Mouse (Mus musculus) cerebellum, adult 9-11 months (tissue): ENCODE measurements around the gene Nrxn2.

Experiments used
- DNase-seq: peaks from one replicate; pipeline ENCODE4 v3.0.0; 2022

The Nrxn2 gene

DNA sequence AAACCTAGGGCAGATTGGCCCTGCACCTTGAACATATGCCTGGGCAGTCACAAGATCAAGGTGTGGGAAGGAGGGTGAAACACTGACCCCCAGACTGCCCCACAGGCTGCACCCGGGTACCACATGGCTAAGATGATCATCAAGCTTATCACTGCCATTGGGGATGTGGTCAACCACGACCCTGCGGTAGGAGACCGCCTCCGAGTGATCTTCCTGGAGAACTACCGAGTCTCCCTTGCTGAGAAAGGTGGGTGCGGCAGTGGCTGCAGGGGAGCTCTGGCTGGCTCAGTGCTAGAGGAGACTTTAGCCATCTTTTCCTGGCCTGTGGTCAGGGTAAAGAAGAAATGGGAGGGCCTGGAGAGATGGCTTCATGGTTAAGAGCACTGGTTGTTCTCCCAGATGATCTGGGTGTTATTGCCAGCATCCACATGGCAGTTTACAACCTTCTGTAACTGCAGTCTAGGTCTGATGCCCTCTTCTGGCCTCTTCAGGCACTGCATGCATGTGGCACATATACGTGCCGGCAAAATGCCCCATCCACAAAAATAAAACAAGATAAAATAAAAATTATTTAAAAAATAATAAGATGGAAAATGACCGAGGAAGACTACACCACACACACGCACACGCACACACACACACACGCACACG, 25.7 kb upstream of the Nrxn2 start:
- DNase-seq = no peak

DNA sequence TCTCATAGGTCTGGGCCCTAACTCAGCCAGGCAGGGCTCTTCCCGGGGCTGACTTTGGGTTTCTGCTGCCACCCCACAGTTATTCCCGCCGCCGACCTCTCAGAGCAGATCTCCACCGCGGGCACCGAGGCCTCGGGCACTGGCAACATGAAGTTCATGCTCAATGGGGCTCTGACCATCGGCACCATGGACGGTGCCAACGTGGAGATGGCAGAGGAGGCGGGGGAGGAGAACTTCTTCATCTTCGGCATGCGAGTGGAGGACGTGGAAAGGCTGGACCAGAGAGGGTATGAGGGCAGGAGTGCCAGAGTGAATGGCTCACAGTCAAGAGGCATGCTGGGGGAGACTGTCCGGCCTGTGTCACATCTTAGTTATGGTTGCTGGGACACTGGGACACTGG, 24.9 kb upstream of the Nrxn2 start:
- no peak for DNase-seq

- no peak for DNase-seq
Observed at GRCm38 (mm10) chr19:6396237-6396636, 22.3 kb upstream of the Nrxn2 start.

GRCm38 (mm10) chr19:6397582-6398249, 20.8 kb upstream of the Nrxn2 start:
- no peak for DNase-seq

- DNase-seq = peak; percentile 80
Observed at GRCm38 (mm10) chr19:6398447-6399284, 19.9 kb upstream of the Nrxn2 start.

GRCm38 (mm10) chr19:6399285-6400095, 19.0 kb upstream of the Nrxn2 start, which contains the start of gene Rasgrp2:
Gene Rasgrp2, plus strand, starts transcription at chr19:6399340.
- DNase-seq = peak; percentile 69

DNA sequence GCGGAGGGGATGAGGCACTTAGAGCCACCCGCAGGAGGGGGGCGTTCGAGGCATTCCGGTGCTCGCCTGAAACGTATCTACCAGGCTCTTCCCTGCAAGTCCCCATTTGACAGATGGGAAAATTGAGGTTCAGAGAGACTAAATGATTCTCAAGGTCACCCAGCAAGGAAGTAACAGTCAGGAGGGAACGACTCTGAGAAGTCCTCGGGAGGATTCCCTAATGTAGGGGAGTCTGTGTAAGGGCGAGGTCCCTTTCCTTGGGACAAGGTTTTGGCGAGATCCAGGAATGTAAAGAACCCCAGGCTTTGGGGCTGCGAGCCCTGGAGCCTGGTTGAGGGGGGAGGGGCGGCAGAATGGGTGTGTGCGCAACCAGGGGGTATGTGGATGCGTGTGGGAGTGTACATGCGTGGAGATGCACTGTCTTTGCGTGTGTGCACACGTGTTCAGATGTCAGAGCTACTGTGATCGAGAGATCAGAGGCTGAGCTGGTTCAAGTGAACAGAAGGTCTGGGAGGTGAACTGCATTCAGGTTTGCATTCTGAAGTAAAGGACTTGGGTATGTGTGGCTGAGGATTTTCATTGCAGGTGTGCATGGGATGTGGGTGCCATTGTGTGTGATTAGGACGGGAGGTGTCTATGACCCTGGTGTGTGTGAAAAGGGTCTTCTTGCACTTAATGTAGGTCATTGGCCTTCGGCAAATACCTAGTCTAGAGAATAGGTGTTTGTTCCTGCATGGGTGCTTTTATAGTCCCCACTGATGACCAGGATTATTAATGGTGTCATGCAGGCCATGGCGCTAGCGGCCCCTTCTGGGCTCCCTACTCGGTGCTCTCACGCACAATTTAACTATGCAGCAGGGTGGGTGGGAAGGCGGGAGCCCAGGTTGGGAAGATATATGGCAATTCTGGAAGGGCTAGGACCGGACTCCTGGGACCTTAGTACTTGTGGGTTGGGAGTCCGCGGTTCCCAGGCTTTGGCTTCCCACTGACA, 18.1 kb upstream of the Nrxn2 start:
- no peak for DNase-seq

DNA sequence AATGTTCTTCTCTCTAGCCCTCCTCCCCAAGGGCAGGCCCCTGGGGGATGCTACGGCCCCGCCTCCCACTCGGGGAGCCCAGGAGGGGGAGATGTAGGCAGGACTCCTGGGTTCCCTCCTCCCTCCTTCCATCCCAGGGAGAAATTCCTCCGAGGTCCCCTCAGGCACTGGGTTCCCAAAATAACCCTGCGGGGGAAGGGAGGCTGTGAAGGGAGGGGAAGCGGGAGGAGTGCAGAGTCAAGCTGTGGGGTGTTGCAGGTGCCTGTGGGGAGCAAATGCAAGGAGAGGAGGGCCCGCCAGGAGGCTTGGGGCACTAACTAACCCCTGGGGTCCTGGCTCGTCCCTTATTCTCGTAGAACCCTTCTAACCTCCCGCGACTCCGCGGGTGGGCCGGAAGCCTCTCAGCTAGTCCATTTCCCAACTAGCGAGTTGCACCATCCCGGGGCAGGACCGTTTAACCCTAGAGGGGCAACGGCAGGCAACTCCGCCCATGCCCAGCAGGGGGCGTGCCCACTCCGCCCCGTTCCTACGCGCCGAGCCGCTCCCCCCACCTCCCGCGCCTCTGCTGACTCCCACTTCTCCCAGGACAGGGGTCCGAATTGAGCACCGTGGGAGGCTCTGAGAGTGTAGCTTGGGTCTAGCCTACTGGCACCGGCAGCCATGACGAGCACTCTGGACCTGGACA, 17.3 kb upstream of the Nrxn2 start:
- DNase-seq = peak; percentile 75

GRCm38 (mm10) chr19:6401951-6402350, 16.6 kb upstream of the Nrxn2 start:
- no peak for DNase-seq

GRCm38 (mm10) chr19:6403869-6404268, 14.7 kb upstream of the Nrxn2 start:
- DNase-seq = peak; percentile 14

- DNase-seq = no peak
Observed at GRCm38 (mm10) chr19:6405433-6405832, 13.1 kb upstream of the Nrxn2 start.

DNA sequence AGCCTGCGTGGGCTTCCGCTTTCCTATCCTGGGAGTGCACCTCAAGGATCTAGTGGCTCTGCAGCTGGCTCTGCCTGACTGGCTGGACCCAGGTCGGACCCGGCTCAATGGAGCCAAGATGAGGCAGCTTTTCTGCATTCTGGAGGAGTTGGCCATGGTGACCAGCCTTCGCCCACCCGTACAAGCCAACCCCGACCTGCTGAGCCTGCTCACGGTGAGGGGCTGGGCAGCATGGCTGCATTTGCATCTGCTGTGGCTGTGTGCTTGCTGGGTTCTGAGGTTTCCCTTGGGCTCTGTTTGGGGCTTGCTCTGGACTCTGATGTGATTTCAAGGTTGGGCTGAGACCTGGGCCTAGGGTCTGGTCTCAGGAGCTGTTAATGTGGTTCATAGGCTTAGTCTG, 11.4 kb upstream of the Nrxn2 start:
- DNase-seq = no peak

GRCm38 (mm10) chr19:6407816-6408510, 10.6 kb upstream of the Nrxn2 start:
- DNase-seq = no peak

- DNase-seq = peak; percentile 46
Observed at GRCm38 (mm10) chr19:6408749-6409148, 9.8 kb upstream of the Nrxn2 start.

DNA sequence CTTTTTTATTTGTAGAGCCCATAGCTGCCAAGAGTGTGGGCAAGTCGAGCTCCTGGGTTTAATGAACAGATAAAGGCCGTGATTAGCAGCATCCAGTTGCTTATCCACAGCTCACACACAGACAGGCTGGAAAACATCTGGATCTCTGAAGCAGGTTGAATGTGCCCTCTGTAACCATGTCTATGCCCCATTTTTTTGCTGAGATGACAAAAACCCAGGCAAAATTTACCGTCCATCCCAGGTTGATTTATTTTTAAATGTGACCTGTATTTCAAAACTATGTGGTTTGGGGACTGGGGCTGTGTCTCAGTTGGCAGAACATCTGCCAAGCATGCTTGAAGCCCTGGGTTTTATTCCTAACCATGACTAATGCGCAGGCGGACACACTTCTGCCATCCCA, 9.4 kb upstream of the Nrxn2 start:
- no peak for DNase-seq

DNA sequence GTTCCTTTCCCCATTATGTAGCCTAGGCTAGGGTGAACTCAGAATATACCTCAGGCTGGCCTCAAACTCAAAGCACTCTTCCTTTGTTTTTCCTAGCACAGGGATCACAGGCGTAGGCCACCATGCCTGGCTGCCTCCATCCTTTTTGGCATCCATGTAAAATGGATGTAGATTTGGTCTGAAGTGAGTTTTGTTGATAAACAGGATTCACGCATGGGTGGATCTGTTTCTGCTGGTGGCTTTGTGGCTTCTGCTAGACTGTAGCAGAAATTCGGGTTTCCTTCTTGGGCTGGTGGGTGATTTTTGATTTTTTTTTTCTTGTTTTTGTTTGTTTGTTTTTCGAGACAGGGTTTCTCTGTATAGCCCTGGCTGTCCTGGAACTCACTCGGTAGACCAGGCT, 8.6 kb upstream of the Nrxn2 start:
- DNase-seq = no peak

- no peak for DNase-seq
Observed at GRCm38 (mm10) chr19:6412798-6413197, 5.7 kb upstream of the Nrxn2 start.

DNA sequence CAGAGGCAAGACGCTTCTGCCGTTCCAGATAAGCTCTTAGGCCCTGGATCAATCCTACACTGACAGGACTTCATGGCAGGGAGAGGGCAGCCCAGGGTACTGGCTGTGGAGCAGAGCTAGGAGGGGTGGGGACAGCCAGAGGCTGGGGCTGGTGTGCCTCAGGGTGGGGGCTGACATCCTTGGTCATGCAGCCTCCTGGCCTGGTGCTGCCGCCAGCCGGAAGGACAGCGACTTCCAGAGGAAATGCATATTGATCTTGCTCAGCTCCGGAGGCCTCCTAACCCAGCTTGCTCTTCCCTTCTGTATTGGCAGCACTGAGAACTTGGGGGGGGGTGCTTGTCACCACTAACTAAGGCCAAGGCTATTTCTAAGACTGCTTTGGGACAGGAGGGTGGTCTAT, 3.1 kb upstream of the Nrxn2 start:
- DNase-seq = no peak

DNA sequence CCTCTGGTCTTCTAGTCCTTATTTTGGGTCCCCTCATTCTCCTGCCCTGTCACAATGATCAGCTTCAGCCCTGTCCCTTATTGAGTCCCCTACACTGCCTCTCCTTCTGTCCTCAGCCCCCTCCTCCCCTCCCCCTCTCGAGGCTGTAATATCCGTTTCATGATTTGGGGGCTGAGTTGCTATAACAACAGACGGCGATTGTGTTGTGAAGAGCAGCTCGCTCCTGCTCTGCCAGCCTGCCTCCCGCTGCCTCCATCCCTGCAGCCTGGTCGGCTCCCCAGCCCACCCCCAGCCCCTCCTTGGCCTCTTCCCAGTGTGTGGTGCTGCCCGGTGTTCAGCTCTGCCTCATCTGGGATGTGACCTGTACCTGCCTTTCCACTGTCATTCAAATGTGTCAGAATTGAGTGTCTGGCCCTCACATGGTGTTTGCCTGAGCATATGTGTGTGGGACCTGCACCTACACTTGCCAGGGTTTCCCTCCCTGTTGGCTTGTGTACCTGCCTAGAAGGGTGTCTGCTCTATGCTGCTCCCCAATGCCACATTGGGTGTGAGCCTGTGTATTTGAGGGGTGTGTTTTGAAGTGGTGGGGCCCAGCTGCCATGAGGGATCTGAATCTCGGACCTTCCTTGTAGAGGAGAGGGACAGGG, 2.3 kb upstream of the Nrxn2 start:
- no peak for DNase-seq
